Mouse (Mus musculus) heart, adult 8-10 months (tissue): ENCODE data around the gene Minpp1. TPM values are rescaled to one million over a fixed set of nuclear protein-coding genes. Genes with fewer than 3 reads are reported as not detected.
"Not testable (repeated sequence)": the region's sequence is repeated elsewhere in the genome, so short reads cannot be mapped to it uniquely, and the experiment has no call there.

Experiments used
- DNase-seq: peaks from one replicate; pipeline ENCODE4 v3.0.0; 2022; ENCODE audit warnings: low spot score
- total RNA-seq, 4 experiments: library from RNA; stranded (reverse); gene quantifications; 2 replicates each; pipeline ENCODE4 v1.2.4; 2022

The Minpp1 gene
- 10 to 100 TPM; 13.9 to 15.8 (median 15.3) TPM for total RNA-seq

DNA sequence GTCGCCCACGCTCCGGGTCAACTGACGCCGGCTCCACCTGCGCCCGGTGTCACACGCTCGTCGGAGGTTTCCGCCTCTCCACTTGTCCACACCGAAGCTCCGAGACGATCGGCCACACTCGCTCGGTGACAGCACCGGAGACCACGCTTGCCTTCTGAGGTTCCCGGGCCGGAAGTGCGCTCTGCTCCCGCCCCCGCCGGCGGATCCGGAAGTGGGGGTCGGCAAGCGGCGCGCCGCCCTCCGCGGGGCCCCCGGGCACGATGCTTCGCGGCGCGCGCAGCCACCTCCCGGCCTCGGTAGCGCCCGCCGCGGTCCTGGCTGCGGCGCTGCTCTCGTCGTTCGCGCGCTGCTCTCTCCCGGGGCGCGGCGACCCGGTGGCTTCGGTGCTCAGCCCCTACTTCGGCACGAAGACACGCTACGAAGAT, at the start of gene Minpp1:
Minpp1 (plus strand) TSS at position 89 of the 425 bp plus-strand sequence.
- peak; percentile 74 for DNase-seq

DNA sequence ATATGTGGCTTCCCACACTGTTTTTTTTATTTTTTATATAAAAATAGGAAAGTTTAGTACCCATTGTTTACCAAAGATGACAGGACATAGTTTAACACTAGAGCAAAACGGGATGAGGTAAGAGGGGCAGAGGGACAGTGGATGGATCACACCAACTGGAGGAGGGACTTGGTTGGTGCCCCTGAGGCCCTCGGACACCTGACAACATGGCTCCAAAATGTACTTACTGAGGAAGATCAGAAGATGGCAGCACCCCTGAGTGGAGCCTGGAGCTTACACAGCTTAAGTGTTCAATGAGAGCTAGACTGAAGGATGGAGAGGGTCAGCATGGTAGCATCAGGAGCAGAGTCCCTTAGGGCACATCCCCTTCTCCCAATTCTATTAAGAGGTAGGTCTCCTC, 46.2 kb upstream of the Minpp1 start:
- DNase-seq, result no peak

DNA sequence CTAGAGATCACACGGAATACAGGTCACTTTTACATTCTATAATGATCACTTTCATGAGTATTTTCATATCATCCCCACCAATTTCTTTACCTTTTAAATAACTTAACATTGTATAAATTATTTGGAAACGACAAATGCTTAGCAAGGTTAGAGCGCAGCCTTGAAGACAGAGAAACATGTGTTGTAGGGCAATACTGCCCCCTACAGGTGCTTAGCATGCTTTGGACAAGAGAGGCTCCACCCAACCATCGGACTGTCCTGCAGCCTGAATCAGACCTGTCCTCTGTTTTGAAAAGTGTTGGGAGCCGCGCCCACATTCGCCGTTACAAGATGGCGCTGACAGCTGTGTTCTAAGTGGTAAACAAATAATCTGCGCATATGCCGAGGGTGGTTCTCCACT, 44.0 kb upstream of the Minpp1 start:
- DNase-seq, result peak; percentile 19

DNA sequence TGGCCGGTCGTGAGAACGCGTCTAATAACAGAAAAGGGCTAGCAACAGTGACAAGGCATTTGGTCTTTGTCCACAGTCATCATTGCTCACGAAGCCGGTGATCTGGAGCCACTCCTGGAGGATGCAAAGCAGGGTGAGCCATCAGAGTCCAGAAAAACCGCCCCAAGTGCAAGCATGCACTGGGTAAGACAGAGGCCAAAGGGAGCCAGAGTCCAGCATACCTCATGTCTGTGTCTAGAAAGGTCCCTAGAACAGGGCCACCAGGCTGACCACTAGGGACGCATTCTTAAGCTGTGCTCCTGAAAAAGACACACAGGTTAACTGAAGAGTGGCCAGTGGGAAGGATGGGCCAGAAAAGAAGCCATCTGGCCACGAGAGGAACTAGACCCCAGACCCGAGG, 36.6 kb upstream of the Minpp1 start:
- DNase-seq, result no peak

DNA sequence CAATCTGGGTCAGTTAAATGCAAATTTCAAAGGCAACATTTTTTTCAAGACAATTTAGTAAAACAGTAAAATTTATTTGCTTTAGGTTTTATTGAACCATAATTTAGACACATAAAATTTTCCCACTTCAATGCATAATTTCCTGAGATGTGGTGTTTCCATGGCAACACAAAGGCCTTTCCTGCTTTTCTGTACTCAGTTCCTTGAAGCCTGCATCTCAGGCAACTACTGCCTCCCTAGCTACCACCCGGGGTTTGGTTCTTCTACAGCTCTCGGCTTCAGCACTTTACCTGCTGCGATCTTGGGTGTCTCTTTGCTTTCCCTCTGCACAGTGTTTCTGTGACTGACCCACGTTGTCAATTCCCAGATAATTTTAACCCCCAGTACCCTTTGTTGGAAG, 33.3 kb upstream of the Minpp1 start:
- DNase-seq, result no peak

DNA sequence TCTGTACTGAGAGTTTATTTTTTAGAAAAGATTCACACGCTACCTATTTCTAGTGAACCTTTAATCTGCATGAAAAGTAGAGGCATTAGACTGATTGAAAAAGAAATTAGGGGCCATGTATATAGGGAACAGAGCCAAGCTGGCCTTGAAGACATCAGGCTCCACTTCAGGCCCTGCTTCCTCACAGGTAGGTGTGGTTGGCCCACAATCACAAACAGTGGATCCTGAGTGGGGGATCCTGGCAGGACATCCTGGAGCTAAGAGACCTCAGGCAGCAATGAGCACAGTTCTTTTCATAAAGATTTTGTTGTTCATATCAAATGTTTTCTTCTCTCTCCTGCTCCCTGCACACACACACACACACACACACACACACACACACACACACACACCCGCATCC, 28.8 kb upstream of the Minpp1 start:
- no peak for DNase-seq

DNA sequence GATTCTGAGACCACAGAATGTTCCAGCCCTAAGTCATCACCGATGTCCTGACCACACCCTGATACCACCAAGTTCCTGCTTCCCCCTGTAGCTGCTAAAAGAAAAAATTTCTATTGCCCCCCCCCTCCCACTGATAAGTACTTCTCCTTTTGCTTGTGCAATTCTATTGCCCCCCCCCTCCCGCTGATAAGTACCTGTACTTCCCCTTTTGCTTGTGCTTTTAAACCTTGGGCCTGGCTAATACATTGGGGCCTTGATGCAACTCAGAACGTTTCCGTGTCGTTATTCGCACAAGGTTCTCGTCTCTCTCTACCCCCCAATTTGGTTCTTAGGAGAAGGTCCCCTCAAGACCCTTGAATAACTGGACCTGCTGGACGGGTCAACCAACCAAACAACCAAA, 27.9 kb upstream of the Minpp1 start:
- DNase-seq, result not testable (repeated sequence)

DNA sequence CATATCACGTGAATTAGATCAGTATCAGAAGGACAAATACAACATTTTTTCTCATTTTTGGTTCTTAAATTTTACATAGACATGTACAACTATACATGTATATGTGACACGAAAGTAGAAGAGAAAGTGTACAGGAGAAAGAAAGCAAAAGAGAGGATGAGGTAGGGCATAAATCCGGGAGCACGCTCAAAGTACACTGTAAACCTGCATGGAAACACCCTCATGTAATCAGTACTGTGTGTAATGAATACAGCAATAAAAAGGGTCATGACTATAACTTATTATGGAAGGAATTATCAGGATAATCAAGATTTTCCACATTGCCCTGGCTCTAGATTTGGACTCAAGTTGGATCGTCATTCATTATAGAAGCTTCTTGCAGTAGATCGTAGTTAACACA, 22.5 kb upstream of the Minpp1 start:
- no peak for DNase-seq

DNA sequence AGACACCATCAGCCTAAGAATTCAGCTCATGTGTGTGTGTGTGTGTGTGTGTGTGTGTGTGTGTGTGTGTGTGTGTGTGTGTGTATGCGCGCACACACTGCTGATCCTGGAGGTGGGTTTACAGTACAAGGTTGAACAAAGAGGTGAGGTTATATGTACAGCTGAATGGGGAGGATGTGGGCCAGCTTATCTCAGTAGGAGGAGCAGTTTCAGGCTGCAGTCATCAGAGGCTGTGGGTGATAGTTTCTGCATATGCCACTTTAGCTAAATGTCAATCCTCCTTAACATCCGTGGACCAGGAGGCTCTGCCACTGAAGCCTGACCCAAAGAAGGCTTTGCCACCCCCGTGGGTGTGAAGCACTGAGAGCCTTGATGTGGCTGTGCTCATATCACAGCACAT, 20.3 kb upstream of the Minpp1 start:
- DNase-seq, result no peak

DNA sequence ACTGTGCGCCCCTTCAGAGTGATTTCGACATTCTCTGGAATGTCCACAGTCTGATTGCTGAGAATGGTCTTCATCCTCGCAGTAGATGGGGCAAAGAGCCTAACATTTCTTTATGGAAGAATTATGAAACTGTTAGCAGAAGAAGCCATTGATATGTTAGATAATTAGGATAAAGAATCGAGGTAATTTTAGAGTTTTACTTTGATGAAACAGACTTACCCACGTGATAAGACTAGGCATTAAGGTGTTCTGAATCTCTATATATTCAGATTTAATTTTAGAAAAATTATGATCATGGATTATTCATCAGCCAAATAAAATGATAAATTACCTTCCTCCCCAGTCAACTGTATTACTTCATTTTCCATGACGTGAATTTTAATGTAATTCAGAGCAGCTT, 19.1 kb upstream of the Minpp1 start, which contains the start of gene Rpl9-ps6:
Rpl9-ps6 (minus strand) TSS at position 101 of the 400 bp plus-strand sequence.
- no peak for DNase-seq

DNA sequence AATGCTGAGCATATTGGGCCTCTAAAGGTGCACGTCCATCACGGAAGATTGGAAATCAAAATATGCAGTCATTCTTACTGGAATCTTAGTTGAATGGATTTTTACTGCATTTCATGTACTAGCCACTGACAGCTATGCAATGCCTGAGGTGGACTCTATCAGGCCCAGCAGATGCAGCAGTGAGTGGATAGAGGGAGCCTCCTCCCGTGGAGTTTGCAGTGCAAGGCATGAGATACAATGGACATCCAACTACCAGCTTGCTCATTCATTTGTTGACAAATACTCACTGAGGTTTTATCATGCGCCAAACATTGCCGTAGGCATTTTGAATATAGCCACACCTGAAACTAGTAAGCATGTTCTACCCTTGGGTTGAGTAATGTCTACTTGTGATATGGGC, 18.2 kb upstream of the Minpp1 start:
- no peak for DNase-seq

DNA sequence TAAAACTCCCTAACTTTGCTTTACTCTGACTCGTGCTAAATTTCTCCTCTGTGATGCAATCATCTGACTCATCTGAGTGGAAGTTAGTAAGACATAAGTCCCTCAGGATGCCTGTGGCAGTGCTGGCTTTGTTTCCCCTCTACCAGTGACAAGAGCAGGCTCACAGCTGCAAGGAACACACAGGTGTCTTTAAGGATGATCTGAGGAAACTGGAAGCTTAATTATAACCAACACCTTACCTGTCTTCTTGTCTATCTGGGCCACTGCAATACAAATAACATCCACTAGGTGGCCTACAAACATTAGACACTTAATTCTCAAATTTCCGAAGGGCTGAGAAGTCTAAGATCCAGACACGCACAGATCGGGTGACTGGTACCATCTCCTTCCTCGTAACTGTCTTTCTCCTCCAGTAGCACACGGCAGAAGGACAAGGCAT, 15.5 kb upstream of the Minpp1 start:
- DNase-seq, result peak; percentile 43

DNA sequence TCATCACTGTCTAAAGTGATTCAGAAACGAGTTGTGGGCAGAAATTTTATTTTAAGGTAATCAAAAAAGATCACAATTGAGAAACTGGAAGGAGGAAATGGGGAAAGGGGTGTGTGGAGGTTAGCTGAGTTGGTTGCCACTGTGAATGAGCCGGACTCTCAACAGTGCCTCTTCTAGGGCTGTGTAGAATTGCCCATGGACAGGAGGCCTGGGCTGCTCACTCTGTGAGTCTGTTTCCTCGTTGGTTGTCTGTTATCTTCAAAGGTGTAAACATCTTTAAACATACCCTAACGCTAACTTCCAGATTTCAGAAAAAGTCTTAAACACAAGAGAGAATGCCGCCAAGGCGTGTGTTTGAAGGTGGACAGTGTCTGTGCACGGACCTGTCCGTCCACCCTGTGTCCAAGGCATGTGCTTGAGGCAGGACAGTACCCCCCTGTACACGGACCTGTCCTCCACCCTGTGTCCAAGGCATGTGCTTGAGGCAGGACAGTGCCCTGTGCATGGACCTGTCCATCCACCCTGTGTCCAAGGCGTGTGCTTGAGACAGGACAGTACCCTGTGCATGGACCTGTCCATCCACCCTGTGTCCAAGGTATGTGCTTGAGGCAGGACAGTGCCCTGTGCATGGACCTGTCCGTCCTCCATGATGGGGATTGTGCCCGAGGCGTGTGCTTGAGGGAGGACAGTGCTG, 14.9 kb upstream of the Minpp1 start:
- no peak for DNase-seq

DNA sequence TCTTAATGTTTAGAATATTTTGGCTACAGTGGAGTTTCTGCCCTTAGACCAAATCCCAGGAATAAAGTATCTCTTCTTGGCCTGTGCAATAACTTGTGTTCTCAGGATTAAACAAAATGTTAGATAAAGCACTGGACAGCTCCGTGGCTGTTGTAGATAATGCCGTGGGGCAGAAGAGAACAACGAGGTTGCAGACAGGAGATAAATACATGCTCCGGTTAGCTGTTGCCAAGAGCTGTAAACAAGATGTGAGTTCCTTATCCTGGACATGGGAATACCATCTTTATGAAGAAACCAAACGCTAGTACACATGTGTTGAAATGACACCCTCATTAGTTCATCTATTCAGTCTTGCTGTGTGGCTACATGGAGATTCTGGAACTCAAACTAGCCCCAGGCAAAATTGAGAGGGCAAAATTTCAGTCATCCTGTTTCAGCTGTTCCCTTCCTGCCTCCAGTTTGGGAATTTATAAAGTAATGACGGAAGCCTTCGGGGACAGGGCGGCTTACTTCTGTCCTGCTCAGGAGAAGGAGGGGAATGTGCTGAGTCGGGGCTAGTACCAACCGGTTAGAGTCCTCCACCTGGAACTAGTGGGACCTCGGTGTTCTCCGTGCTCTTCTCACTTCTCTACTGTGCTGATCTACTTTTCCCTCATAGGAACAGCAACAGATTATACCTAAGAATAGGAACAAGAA, 9.4 kb upstream of the Minpp1 start:
- no peak for DNase-seq

DNA sequence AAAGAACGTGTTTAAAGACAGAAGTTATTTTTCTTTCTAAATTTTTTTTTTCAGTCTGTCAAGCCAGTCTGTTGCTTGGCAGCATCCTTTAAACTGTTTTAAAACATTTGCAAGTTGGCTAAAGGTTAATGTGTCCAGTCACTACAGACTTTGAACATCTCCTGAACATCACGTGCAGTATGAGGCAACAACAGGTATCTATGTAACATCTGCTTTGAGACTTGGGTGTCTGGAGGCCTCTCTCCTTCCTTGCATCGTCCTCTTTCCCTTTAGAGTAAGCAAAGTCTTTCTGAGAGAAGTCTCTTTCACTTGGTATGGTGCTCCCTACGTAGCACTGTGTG, 8.9 kb upstream of the Minpp1 start:
- no peak for DNase-seq

DNA sequence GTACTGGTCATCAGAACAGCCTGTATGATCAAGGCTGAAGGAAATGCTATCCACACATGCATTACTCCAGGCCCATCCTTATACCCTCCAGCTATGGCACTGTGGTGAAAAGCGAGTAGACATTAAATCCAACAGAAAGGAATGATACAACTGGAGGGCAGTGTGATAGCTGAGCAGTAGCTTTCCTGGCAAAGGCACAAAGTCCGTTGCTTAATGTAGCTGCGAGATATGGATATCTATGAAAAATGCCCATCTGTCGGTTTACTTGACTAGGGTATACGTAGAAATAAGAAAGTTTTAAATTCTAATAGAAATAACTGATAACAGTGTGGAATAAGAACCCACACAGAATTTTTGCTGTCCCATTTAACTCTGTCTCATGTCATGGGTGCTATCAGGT, 5.3 kb upstream of the Minpp1 start:
- DNase-seq, result no peak

DNA sequence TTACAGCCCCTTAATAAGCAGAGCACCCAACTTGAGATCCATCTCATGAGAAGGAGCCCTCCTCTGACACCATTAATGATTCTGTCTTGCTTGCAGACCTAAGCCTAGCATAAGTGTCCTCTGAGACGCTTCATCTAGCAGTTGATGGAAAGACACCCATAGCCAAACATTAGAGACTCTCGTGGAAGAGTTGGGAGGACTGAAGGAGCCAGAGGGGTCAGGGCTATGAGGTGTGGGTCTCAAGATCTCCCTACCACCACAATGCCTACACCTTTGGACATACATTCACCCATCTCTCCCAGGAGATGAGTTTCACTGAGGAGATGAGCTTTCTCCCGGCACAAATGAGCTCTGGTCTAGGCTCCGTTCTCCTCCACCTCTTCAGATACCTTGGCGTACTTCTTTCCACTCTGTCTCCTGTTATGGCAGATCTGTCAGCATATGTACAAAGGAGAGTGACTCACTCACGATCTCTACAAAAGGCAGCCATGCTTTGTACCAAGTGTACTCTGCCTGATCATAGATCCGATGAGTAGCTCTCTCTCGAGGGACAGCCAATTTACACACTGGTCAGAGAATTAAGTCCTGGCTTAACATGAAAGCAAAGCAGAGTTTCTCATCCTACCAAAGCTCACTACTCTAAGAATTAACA, 4.7 kb upstream of the Minpp1 start:
- DNase-seq, result no peak

DNA sequence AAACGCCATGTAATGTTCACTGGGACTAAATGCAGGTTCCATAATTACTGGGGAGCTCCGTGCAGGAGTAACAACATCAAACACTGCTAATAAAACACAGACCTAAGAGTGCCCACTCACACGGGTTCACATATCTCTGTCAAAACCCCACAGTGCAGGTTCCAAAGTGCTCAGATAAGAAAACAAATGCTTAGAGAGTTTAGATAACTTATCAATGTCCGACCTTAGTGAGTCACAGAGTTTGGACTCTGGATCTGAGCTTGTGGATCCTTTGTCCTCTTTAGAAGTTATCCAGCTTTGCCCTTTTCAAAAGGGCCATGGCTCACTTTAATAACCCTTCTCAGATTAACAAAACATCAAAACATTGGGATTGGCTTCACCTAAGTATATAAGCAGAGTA, 4.1 kb upstream of the Minpp1 start:
- no peak for DNase-seq

DNA sequence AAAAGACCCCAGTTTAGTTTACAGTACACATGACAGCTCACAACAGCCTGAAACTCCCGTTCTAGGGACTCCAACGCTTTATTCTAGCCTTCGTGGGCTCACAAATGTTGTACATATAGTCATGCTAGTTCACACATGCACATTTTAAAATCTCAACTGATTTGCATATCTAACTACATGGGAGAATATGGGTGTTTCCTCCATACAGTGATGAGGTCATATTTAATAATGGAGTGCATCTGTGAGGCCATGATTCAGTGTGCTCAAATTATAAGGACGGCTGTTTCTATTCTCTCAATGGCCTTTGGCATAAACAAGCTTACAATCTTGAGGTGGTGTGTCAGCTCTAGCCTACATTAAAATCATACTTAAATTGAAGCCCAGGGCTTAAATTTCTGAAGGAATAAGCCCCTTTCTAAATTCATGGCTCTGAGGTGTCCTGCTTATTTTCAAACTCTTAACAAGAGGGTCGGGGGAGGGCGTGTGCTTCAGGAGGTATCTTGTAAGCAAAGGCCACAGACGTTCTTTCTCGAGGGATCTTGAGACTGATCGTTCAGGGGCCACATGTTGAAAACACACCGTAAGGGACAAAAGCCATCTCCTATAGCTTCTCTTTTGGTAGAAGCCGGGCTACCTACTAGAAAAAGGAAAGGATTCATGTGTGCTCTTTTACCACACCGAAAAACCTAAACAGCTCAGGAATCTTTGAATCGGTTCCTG, 468 bp upstream of the Minpp1 start:
- no peak for DNase-seq

DNA sequence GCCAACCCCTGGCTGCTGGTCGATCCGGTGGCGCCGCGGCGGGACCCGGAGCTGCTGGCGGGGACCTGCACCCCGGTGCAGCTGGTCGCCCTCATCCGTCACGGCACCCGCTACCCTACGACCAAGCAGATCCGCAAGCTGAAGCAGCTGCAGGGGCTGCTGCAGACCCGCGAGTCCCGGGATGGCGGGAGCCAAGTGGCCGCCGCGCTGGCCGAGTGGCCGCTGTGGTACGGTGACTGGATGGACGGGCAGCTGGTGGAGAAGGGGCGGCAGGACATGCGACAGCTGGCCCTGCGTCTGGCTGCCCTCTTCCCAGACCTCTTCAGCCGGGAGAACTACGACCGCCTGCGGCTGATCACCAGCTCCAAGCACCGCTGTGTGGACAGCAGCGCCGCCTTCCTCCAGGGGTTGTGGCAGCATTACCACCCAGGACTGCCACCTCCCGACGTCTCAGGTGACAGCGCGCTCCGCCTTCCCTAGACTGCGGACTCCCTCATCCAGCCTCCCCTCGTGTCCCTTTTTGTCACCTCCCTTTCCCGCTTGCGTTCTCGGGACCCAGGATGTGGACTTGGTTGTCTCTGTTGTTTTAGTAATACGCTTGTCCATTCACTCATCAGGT, 646 bp downstream of the Minpp1 start:
- peak; percentile 63 for DNase-seq

DNA sequence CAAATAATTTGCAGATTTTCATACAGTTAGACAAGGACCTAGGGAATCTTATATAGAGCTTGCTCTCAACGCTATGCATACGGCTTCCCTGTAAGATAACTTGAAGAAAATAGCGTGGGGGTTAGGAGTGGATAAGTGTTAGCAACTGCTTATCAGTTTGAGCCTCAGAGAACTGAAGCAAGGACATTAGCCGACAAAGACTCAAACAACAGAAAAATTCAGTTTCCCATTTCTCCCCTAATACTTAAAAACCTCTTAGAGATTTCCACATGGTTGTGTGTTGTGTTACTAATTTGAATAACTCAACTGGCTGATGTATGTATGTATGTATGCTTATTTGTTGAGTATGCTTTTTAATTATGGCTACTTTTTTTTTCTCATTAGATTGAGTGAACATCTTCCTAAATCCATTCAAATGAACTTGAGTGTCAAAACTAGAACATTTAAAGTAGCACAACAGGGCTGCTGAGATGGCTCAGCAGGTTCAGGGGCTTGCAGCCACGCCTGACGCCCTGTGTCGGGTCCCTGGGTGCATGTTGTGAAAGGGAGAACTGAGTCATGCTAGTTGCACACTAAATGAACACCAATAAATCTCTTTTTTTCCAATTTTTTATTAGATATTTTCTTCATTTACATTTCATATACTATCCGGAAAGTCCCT, 2.2 kb downstream of the Minpp1 start:
- no peak for DNase-seq
